Mouse (Mus musculus) ES-E14 (cell line): ENCODE data around the gene Gpat3.

Experiments used
- HCFC1 ChIP-seq: IDR thresholded peaks from 2 replicates; pipeline ENCODE4 v1.6.1; 2012; ENCODE audit warnings: low read length, inconsistent platforms, borderline replicate concordance; ENCODE audit not compliant: insufficient read depth
- MAFK ChIP-seq: IDR thresholded peaks from 2 replicates; pipeline ENCODE4 v1.6.1; 2014; ENCODE audit warnings: mild to moderate bottlenecking, low read depth, low read length, inconsistent platforms; ENCODE audit not compliant: insufficient read depth
- ZC3H11A ChIP-seq: IDR thresholded peaks from 2 replicates; pipeline ENCODE4 v1.6.1; 2012; ENCODE audit warnings: low read depth, mild to moderate bottlenecking, inconsistent platforms, low read length, borderline replicate concordance

DNA sequence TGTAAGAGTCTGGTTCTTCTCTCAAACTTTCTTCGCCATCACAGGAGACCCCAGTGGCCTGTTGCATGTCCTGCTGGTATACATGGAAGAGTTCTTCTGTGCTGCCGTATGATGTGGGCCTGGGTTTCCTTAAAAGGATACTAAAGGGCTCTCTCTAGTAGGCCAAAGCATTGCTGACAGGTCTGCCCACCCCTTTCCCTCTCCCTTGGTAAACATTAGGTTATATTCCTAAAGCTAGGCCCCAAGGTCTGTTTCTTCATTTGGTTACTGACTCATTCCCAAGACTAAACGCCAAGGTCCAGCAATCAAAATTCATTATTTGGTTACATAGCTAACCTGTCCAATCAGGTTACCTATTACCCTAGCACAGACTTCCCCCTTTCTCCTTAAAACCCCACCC, 12.8 kb upstream of the Gpat3 start:
- TF ChIP-seq MAFK (no peak), HCFC1 (no peak), ZC3H11A (no peak)
